Mouse (Mus musculus): ENCODE results near the gene Grm7. TPM values are rescaled to one million over a fixed set of nuclear protein-coding genes. Genes with fewer than 3 reads are reported as not detected.

Gene Grm7
- 0.32 and 0.62 TPM in 2 replicates for polyA plus RNA-seq (2012; rRNA removed)

- no peak for DNase-seq (ENCODE audit: low spot score)
These were observed at the start of gene Grm7 for GRCm38 (mm10) chr6:110645411-110646361. Gene Grm7, plus strand, starts transcription at chr6:110645581.

GRCm38 (mm10) chr6:110645041-110645410 lies 355 bp upstream of the Grm7 start:
- DNase-seq (ENCODE audit: low spot score), result no peak

- DNase-seq (ENCODE audit: low spot score), result no peak
These were observed 1.5 kb downstream of the Grm7 start for GRCm38 (mm10) chr6:110646901-110647300.

GRCm38 (mm10) chr6:110649227-110649626 lies 3.8 kb downstream of the Grm7 start:
- no peak for DNase-seq (ENCODE audit: low spot score)

- no peak for DNase-seq (ENCODE audit: low spot score)
These were observed 8.1 kb downstream of the Grm7 start for GRCm38 (mm10) chr6:110653361-110654001.

GRCm38 (mm10) chr6:110664436-110664835 lies 19.1 kb downstream of the Grm7 start:
- DNase-seq (ENCODE audit: low spot score), result no peak

- no peak for DNase-seq (ENCODE audit: low spot score)
These were observed 23.1 kb downstream of the Grm7 start for GRCm38 (mm10) chr6:110668447-110668846.

- DNase-seq (ENCODE audit: low spot score), result no peak
These were observed 45.6 kb downstream of the Grm7 start for GRCm38 (mm10) chr6:110690954-110691353.

GRCm38 (mm10) chr6:110709763-110710162 lies 64.4 kb downstream of the Grm7 start:
- no peak for DNase-seq (ENCODE audit: low spot score)

- DNase-seq (ENCODE audit: low spot score), result no peak
These were observed 69.6 kb downstream of the Grm7 start for GRCm38 (mm10) chr6:110714943-110715342.

GRCm38 (mm10) chr6:110723371-110723770 lies 78.0 kb downstream of the Grm7 start:
- no peak for DNase-seq (ENCODE audit: low spot score)

- DNase-seq (ENCODE audit: low spot score), result no peak
These were observed 88.5 kb downstream of the Grm7 start for GRCm38 (mm10) chr6:110733914-110734313.

GRCm38 (mm10) chr6:110743981-110744670 lies 98.7 kb downstream of the Grm7 start:
- no peak for DNase-seq (ENCODE audit: low spot score)

- no peak for DNase-seq (ENCODE audit: low spot score)
These were observed 110.5 kb downstream of the Grm7 start for GRCm38 (mm10) chr6:110755921-110756320.

GRCm38 (mm10) chr6:110769588-110769987 lies 124.2 kb downstream of the Grm7 start:
- DNase-seq (ENCODE audit: low spot score), result no peak

- no peak for DNase-seq (ENCODE audit: low spot score)
These were observed 127.3 kb downstream of the Grm7 start for GRCm38 (mm10) chr6:110772652-110773051.

- DNase-seq (ENCODE audit: low spot score), result no peak
These were observed 130.7 kb downstream of the Grm7 start for GRCm38 (mm10) chr6:110776046-110776445.

GRCm38 (mm10) chr6:110785497-110785928 lies 140.1 kb downstream of the Grm7 start:
- DNase-seq (ENCODE audit: low spot score), result no peak

- DNase-seq (ENCODE audit: low spot score), result no peak
These were observed 147.3 kb downstream of the Grm7 start for GRCm38 (mm10) chr6:110792696-110793095.

GRCm38 (mm10) chr6:110807481-110807880 lies 162.1 kb downstream of the Grm7 start:
- DNase-seq (ENCODE audit: low spot score), result no peak

GRCm38 (mm10) chr6:110812214-110812613 lies 166.8 kb downstream of the Grm7 start:
- DNase-seq (ENCODE audit: low spot score), result no peak

- no peak for DNase-seq (ENCODE audit: low spot score)
These were observed 172.9 kb downstream of the Grm7 start for GRCm38 (mm10) chr6:110818236-110818635.
